Mouse (Mus musculus): ENCODE measurements around the gene Cd48.

DNA sequence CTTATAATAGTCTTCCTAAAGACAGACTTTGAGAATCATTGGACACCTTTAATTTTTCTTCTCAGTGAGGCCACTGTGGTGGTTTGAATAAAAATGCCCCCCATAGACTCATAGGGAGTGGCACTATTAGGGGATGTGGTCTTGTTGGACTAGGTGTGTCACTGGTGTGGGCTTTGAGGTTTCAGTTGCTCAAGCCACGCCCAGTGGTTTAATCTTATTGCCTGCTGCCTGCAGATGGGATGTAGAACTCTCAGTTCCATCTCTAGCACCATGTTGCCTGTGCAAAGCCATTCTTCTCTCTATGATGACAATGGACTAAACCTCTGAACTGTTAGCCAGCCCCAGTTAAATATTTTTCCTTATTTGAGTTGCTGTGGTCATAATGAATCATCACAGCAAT lies 4.1 kb upstream of the Cd48 start:
- TF ChIP-seq CTCF (IDR thresholded peaks at IDR 0.05; ENCODE audit: extremely low read depth, insufficient read depth, insufficient read length, insufficient replicate concordance) (no peak), POLR2A (IDR thresholded peaks at IDR 0.05; ENCODE audit: low read depth, low read length) (no peak)

All from spleen, adult 2 months (tissue).